Comparison of ENCODE assay signal across 20 mouse cellular contexts in genomic region chr7:117918206-117918995, GRCm38 (mm10).
DNase-seq lines count a peak whose midpoint lies in the region.
"Had no signal": no experiment of that assay in that cellular context is flagged by ENCODE, and none has a peak within 500 bp of the region (broad histone marks: within the 10 kb centered on the region; RNA-seq: fewer than 3 reads in every experiment).

No protein-coding gene starts in this region.

- H3K4me1 ChIP-seq in midbrain, embryonic 10.5 days = no peaks in the 10 kb centered on the region
- H3K4me1 ChIP-seq: embryonic facial prominence, embryonic 12.5 days; limb, embryonic 13.5 days; midbrain, embryonic 13.5 days; neural tube, embryonic 15.5 days had no signal

- no peaks in the 10 kb centered on the region for H3K36me3 ChIP-seq in midbrain, embryonic 10.5 days
- H3K36me3 ChIP-seq: embryonic facial prominence, embryonic 12.5 days; limb, embryonic 13.5 days; midbrain, embryonic 13.5 days; neural tube, embryonic 15.5 days had no signal

- H3K27me3 ChIP-seq in midbrain, embryonic 10.5 days (ENCODE audit: low read depth, poor library complexity, severe bottlenecking) = no peaks in the 10 kb centered on the region
- H3K27me3 ChIP-seq: embryonic facial prominence, embryonic 12.5 days; limb, embryonic 13.5 days; midbrain, embryonic 13.5 days; neural tube, embryonic 15.5 days had no signal

- WGBS in midbrain, embryonic 10.5 days = 92% methylated on average over 10 of the region's 10 CpGs

- peak; percentile 44 for DNase-seq in heart, adult 11 months
- no peak for DNase-seq in heart, adult 9 months (ENCODE audit: low spot score in 2 of 2)
- DNase-seq in layer of hippocampus, adult 8-10 months (ENCODE audit: low spot score in 2 of 2) = peak; percentile 42 to 46
- peak; percentile 51 to 85 for DNase-seq in left cerebral cortex, postnatal 14 days (ENCODE audit: low spot score in 2 of 2)
- DNase-seq in right cerebral cortex, postnatal 36 days (ENCODE audit: low spot score in 2 of 2) = peak; percentile 61 to 65
- DNase-seq in midbrain, embryonic 10.5 days (ENCODE audit: low spot score) = no peak
- DNase-seq in gastrocnemius, postnatal 10 days = no peak
- no peak for DNase-seq in kidney, adult 8-10 months
- DNase-seq: cerebellum, adult 11 months; heart, postnatal 4 days; kidney, adult 11 months; kidney, postnatal 36 days; thymus, postnatal 4 days had no signal

- no peaks in the 10 kb centered on the region for H3K9me3 ChIP-seq in midbrain, embryonic 10.5 days (replicated peaks)
- H3K9me3 ChIP-seq: embryonic facial prominence, embryonic 12.5 days; limb, embryonic 13.5 days; midbrain, embryonic 13.5 days; neural tube, embryonic 15.5 days had no signal

- no peak overlapping the region for H3K4me3 ChIP-seq in midbrain, embryonic 10.5 days
- H3K4me3 ChIP-seq: embryonic facial prominence, embryonic 12.5 days; limb, embryonic 13.5 days; midbrain, embryonic 13.5 days; myocyte; neural tube, embryonic 15.5 days had no signal

- intact Hi-C loops in left cerebral cortex, postnatal 14 days (cut with DNase I) = no loop called here

- no peak overlapping the region for H3K27ac ChIP-seq in midbrain, embryonic 10.5 days (replicated peaks)
- H3K27ac ChIP-seq: embryonic facial prominence, embryonic 12.5 days; hindbrain, postnatal 0 days; limb, embryonic 13.5 days; liver, embryonic 14.5 days; midbrain, embryonic 13.5 days; neural tube, embryonic 15.5 days had no signal

Comparison
In these comparisons a context has a peak if more than half of its experiments do, and no peak if none do; other contexts are left out.
1. DNase-seq: peak in heart, adult 11 months (single experiment), layer of hippocampus, adult 8-10 months (2 of 2), left cerebral cortex, postnatal 14 days (2 of 2) and right cerebral cortex, postnatal 36 days (2 of 2); none in heart, adult 9 months (0 of 2), midbrain, embryonic 10.5 days (single experiment), gastrocnemius, postnatal 10 days (single experiment) and kidney, adult 8-10 months (0 of 2).